Comparison of ENCODE assay signal across 17 mouse cellular contexts in the genomic region with DNA sequence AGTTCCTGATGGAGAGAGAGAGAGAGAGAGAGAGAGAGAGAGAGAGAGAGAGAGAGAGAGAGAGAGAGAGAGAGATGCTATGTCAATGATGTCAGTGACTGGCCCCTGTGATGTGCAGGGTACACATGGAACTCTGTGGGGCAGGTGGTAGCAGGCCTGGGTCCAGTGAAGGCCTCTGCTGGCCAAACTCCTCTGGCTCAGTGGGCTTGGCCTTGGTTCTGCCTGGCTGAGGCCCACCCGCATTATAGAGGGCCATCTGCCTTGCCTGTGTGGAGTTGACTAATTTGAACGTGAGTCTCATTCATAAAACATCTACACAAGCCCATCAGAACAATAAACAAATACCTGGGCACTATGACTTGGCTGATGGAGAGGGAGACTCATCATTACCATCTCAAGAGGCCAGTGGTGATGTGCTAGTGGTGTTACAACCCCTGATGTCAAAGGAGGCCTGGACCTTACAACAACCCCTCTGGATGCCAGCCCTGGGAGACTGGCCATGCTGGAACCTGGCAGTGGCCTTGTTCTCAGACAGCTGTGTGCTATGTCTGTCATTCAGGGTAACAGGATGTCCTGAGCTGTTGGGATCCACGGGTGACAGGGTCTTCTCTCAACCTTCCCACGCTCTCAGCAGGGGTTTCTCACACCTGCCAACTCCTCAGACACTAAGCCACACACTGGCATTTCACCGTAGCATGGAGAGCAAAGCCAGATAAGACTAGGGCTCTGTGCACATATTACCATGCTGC.
"Had no signal": no experiment of that assay in that cellular context is flagged by ENCODE, and none has a peak within 500 bp of the region (broad histone marks: within the 10 kb centered on the region; RNA-seq: fewer than 3 reads in every experiment).

No protein-coding gene starts in this region.

- H3K4me2 ChIP-seq: limb, embryonic 15.5 days; liver, embryonic 12.5 days; lung, embryonic 14.5 days; midbrain, embryonic 11.5 days; neural tube, embryonic 12.5 days had no signal

- H3K9me3 ChIP-seq: limb, embryonic 15.5 days; liver, embryonic 12.5 days had no signal

- H3K4me3 ChIP-seq: limb, embryonic 15.5 days; liver, embryonic 12.5 days; myocyte; neural tube, embryonic 12.5 days had no signal

- H3K27me3 ChIP-seq: limb, embryonic 15.5 days; liver, embryonic 12.5 days; neural tube, embryonic 12.5 days had no signal

- H3K27ac ChIP-seq: kidney, postnatal 0 days; limb, embryonic 15.5 days; liver, embryonic 12.5 days; neural tube, embryonic 12.5 days had no signal

- H3K4me1 ChIP-seq: limb, embryonic 15.5 days; liver, embryonic 12.5 days had no signal

- H3K9ac ChIP-seq: limb, embryonic 15.5 days; liver, embryonic 12.5 days; lung, embryonic 14.5 days; neural tube, embryonic 12.5 days had no signal

- ATAC-seq: liver, embryonic 12.5 days had no signal

- DNase-seq: kidney, adult 9 months; kidney, postnatal 36 days; layer of hippocampus, adult 9-11 months; lung, embryonic 14.5 days; lung, postnatal 10 days; lung, postnatal 4 days; retina, postnatal 1 day; right cerebral cortex, postnatal 4 days; spleen, adult 18-20 months; thymus, adult 18-20 months; thymus, postnatal 14 days had no signal

- H3K36me3 ChIP-seq: limb, embryonic 15.5 days; liver, embryonic 12.5 days; neural tube, embryonic 12.5 days had no signal
